Mouse (Mus musculus): ENCODE measurements around the gene Rufy4. TPM values are rescaled to one million over a fixed set of nuclear protein-coding genes. Genes with fewer than 3 reads are reported as not detected.

Rufy4 gene
- total and polyA plus RNA-seq, 3 experiments: not detected

DNA sequence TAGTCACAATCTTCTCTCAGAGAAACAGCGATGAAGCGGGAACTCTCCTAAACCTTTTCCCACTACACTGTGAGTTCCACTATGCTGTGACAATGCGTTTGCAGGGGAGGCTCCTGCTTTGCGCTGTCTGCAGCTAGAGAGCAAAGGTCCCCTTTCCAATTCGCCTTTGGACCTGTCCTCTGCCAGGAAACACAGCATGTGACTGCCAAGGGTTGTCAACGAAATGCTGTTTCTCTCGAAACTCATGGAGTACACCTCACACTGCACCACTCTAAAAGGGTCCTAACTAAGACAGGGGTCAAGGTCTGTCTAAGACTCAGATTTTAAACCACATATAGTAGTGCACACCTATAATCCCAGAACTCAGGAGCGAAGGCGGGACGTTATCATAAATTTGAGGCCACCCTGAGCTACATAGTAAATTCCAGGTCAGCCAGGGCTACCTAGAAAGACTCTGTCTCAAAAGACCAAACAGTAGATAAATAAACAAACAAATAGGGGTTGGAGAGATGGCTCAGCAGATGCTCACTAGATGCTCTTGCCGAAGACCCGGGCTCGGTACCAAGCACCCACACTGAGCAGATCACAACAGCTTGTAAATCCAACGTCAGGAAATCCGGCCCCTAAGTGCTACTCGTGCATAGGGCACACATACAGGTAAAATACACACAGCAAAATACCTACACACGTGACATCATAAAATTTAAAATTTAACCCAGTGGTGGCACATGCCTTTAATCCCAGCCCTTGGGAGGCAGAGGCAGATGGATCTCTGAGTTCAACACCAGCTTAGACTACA, 71.5 kb downstream of the Rufy4 start:
- H3K9ac ChIP-seq (ENCODE audit: insufficient read depth, low read depth): no peak overlapping the region
- no peaks in the 10 kb centered on the region for H3K9me3 ChIP-seq (replicated peaks; ENCODE audit: low read length)
- no peaks in the 10 kb centered on the region for H3K79me2 ChIP-seq (replicated peaks; ENCODE audit: control insufficient read depth, extremely low read depth, insufficient read depth, poor library complexity, severe bottlenecking)
- H3K4me2 ChIP-seq (ENCODE audit: insufficient read depth, low read depth, poor library complexity, severe bottlenecking): no peak overlapping the region
- H3K4me3 ChIP-seq (replicated peaks in 1 of 3; ENCODE audit: low read depth in 2 of 3, low read length in 2 of 3, poor library complexity in 1 of 3): no peak overlapping the region
- no peaks in the 10 kb centered on the region for H3K27me3 ChIP-seq (replicated peaks)
- in situ Hi-C loops (cut with MboI; ENCODE audit: low pct_ligation_motif_present, low pct_unique_long_range_greater_than_20kb, low sequenced_read_pairs) (no loop called here), dilution Hi-C loops (cut with MboI; ENCODE audit: extremely low pct_ligation_motif_present, extremely low pct_unique_long_range_greater_than_20kb, low sequenced_read_pairs) (no loop called here)
- peaks cover 22 to 39% of the 10 kb centered on the region in 2 experiments for H3K4me1 ChIP-seq (ENCODE audit: control insufficient read depth in 1 of 2, insufficient read depth in 2 of 2)
- no peak for TF ChIP-seq GABPA (IDR thresholded peaks at IDR 0.05; ENCODE audit: insufficient replicate concordance, low read depth, low read length)
- TF ChIP-seq E2F4 (IDR thresholded peaks at IDR 0.05; ENCODE audit: insufficient replicate concordance, low read depth, low read length): no peak
- TF ChIP-seq BHLHE40 (IDR thresholded peaks at IDR 0.05; ENCODE audit: low read depth, low read length): no peak
- no peak for TF ChIP-seq POLR2AphosphoS2 (IDR thresholded peaks at IDR 0.05; ENCODE audit: low read depth, low read length)
- TF ChIP-seq USF2 (conservative IDR thresholded peaks at IDR 0.05; ENCODE audit: low read depth, low read length): no peak
- TF ChIP-seq TCF12 (IDR thresholded peaks at IDR 0.05; ENCODE audit: low read depth, low read length): no peak
- no peak for TF ChIP-seq MAZ (IDR thresholded peaks at IDR 0.05; ENCODE audit: low read depth, low read length)
- no peak for TF ChIP-seq UBTF (IDR thresholded peaks at IDR 0.05; ENCODE audit: low read depth, low read length)
- no peak for TF ChIP-seq HCFC1 (IDR thresholded peaks at IDR 0.05; ENCODE audit: low read depth, low read length)
- no peak for TF ChIP-seq MYC (IDR thresholded peaks at IDR 0.05; ENCODE audit: low read depth, low read length)
- no peak for TF ChIP-seq JUN (IDR thresholded peaks at IDR 0.05; ENCODE audit: insufficient read depth, low read depth, low read length)
- no peak for TF ChIP-seq NRF1 (IDR thresholded peaks at IDR 0.05; ENCODE audit: low read depth, low read length)
- no peak for TF ChIP-seq MAFK (IDR thresholded peaks at IDR 0.05; ENCODE audit: insufficient replicate concordance, low read length)
- TF ChIP-seq MEF2A (IDR thresholded peaks at IDR 0.05; ENCODE audit: borderline replicate concordance, low read depth, low read length): no peak
- no peak for TF ChIP-seq MAX (IDR thresholded peaks at IDR 0.05; ENCODE audit: low read length)
- no peak for TF ChIP-seq NELFE (IDR thresholded peaks at IDR 0.05; ENCODE audit: low read depth, low read length)
- H3K27ac ChIP-seq (ENCODE audit: insufficient read depth, low read depth): no peak overlapping the region
- H3K36me3 ChIP-seq (replicated peaks in 1 of 2; ENCODE audit: control insufficient read depth in 1 of 2, insufficient read depth in 1 of 2, low read length in 1 of 2): no peaks in the 10 kb centered on the region
- no peak for DNase-seq (ENCODE audit: extremely low read depth)

Other genes starting within 250 kb of the Rufy4 start
- gene Tns1, start 1.1 kb upstream of the Rufy4 start, total RNA-seq (2012; rRNA removed): 0.89 and 1.0 TPM in 2 replicates
- 0.40 and 0.89 TPM in 2 replicates for gene Tns1, start 1.1 kb upstream of the Rufy4 start, total RNA-seq (2014; rRNA removed)
- 2.5 and 3.6 TPM in 2 replicates for gene Tns1, start 1.1 kb upstream of the Rufy4 start, polyA plus RNA-seq (2012; ENCODE audit: insufficient read length, low read depth)
- gene Cxcr2, start 28.4 kb downstream of the Rufy4 start, total RNA-seq (2012; rRNA removed): 0.17 and 0.29 TPM in 2 replicates
- gene Cxcr2, start 28.4 kb downstream of the Rufy4 start, total RNA-seq (2014; rRNA removed): not detected in 2 replicates
- gene Cxcr2, start 28.4 kb downstream of the Rufy4 start, polyA plus RNA-seq (2012; ENCODE audit: insufficient read length, low read depth): 0.10 TPM in 1 of 2 replicates, not detected in the other
- gene Cxcr1, start 69.1 kb downstream of the Rufy4 start, total RNA-seq (2012; rRNA removed): not detected in 2 replicates
- not detected in 2 replicates for gene Cxcr1, start 69.1 kb downstream of the Rufy4 start, total RNA-seq (2014; rRNA removed)
- not detected in 2 replicates for gene Cxcr1, start 69.1 kb downstream of the Rufy4 start, polyA plus RNA-seq (2012; ENCODE audit: insufficient read length, low read depth)
- 218 and 234 TPM in 2 replicates for gene Arpc2, start 110.5 kb downstream of the Rufy4 start, total RNA-seq (2012; rRNA removed)
- 455 and 462 TPM in 2 replicates for gene Arpc2, start 110.5 kb downstream of the Rufy4 start, total RNA-seq (2014; rRNA removed)
- 504 and 522 TPM in 2 replicates for gene Arpc2, start 110.5 kb downstream of the Rufy4 start, polyA plus RNA-seq (2012; ENCODE audit: insufficient read length, low read depth)
- gene Gpbar1, start 153.0 kb downstream of the Rufy4 start, total RNA-seq (2012; rRNA removed): 0.21 TPM in 1 of 2 replicates, not detected in the other
- not detected in 2 replicates for gene Gpbar1, start 153.0 kb downstream of the Rufy4 start, total RNA-seq (2014; rRNA removed)
- not detected in 2 replicates for gene Gpbar1, start 153.0 kb downstream of the Rufy4 start, polyA plus RNA-seq (2012; ENCODE audit: insufficient read length, low read depth)
- 151 and 163 TPM in 2 replicates for gene Aamp, start 159.2 kb downstream of the Rufy4 start, total RNA-seq (2012; rRNA removed)
- gene Aamp, start 159.2 kb downstream of the Rufy4 start, total RNA-seq (2014; rRNA removed): 103 and 108 TPM in 2 replicates
- 172 and 193 TPM in 2 replicates for gene Aamp, start 159.2 kb downstream of the Rufy4 start, polyA plus RNA-seq (2012; ENCODE audit: insufficient read length, low read depth)
- gene Pnkd, start 159.4 kb downstream of the Rufy4 start, total RNA-seq (2012; rRNA removed): 117 and 154 TPM in 2 replicates
- gene Pnkd, start 159.4 kb downstream of the Rufy4 start, total RNA-seq (2014; rRNA removed): 42.7 and 45.5 TPM in 2 replicates
- 263 and 318 TPM in 2 replicates for gene Pnkd, start 159.4 kb downstream of the Rufy4 start, polyA plus RNA-seq (2012; ENCODE audit: insufficient read length, low read depth)
- 30.9 and 32.4 TPM in 2 replicates for gene Tmbim1, start 180.1 kb downstream of the Rufy4 start, total RNA-seq (2012; rRNA removed)
- 26.6 and 28.3 TPM in 2 replicates for gene Tmbim1, start 180.1 kb downstream of the Rufy4 start, total RNA-seq (2014; rRNA removed)
- 31.1 and 35.1 TPM in 2 replicates for gene Tmbim1, start 180.1 kb downstream of the Rufy4 start, polyA plus RNA-seq (2012; ENCODE audit: insufficient read length, low read depth)
- 0.21 and 0.30 TPM in 2 replicates for gene Catip, start 236.6 kb downstream of the Rufy4 start, total RNA-seq (2012; rRNA removed)
- 0.11 and 0.20 TPM in 2 replicates for gene Catip, start 236.6 kb downstream of the Rufy4 start, total RNA-seq (2014; rRNA removed)
- 2.1 and 2.6 TPM in 2 replicates for gene Catip, start 236.6 kb downstream of the Rufy4 start, polyA plus RNA-seq (2012; ENCODE audit: insufficient read length, low read depth)
- 21.3 and 35.7 TPM in 2 replicates for gene Slc11a1, start 249.7 kb downstream of the Rufy4 start, total RNA-seq (2012; rRNA removed)
- gene Slc11a1, start 249.7 kb downstream of the Rufy4 start, total RNA-seq (2014; rRNA removed): 14.0 and 17.0 TPM in 2 replicates
- 85.8 and 96.4 TPM in 2 replicates for gene Slc11a1, start 249.7 kb downstream of the Rufy4 start, polyA plus RNA-seq (2012; ENCODE audit: insufficient read length, low read depth)

All from CH12.LX (cell line).